Mouse (Mus musculus) gastrocnemius, adult 2 months (tissue): ENCODE measurements at regions not wholly inside any gene's neighbourhood (a gene's known extent, or its start where the extent isn't known, plus 50 kb on each side); places are given as distances from the start of the nearest gene placed in this dataset.
A peak's percentile ranks its signal among the peaks of the same experiment; 100 is the strongest.

Source experiments
- DNase-seq: peaks from one replicate; pipeline ENCODE4 v3.0.0; 2022
- H3K27ac ChIP-seq: fragments of 200-600 bp; 2 replicates; pipeline ENCODE4 v1.8.1; 2022; ENCODE audit warnings: mild to moderate bottlenecking
- H3K4me3 ChIP-seq: fragments of 200-600 bp; 2 replicates; pipeline ENCODE4 v1.8.1; 2022; ENCODE audit warnings: mild to moderate bottlenecking, moderate library complexity
- CTCF ChIP-seq: fragments of 200-600 bp; IDR thresholded peaks from 2 replicates; pipeline ENCODE4 v1.8.1; 2022; ENCODE audit warnings: antibody characterized with exemption, mild to moderate bottlenecking, moderate library complexity
- intact Hi-C: fragments of 180-260 bp; cut with DNase I; formaldehyde crosslinking; loops from one replicate; pipeline ENCODE4 v1.15.1; 2025

- peak; percentile 51 for DNase-seq
- intact Hi-C loops: loop anchor here (2.0 to 5.0 kb wide), 3 partner anchors 51 to 152 kb away; partner anchors contain the start of gene Neo1
- H3K4me3 ChIP-seq: no peak overlapping the region; the same call in 1 of the 2 replicates
- peak overlapping the region; percentile 76 for H3K27ac ChIP-seq
- no peak for TF ChIP-seq CTCF
These were observed 102.9 kb upstream of the Adpgk start for GRCm38 (mm10) chr9:59188411-59188810.

GRCm38 (mm10) chr9:59186326-59186725 is 105.0 kb upstream of the Adpgk start:
- Histone ChIP-seq H3K4me3 (no peak overlapping the region), H3K27ac (no peak overlapping the region)
- intact Hi-C loops: loop anchor here (5.0 kb wide), 2 partner anchors 49 to 81 kb away; no protein-coding TSS in a partner anchor
- TF ChIP-seq CTCF: no peak
- no peak for DNase-seq

- TF ChIP-seq CTCF: no peak
- H3K4me3 ChIP-seq: no peak overlapping the region
- intact Hi-C loops: no loop called here
- H3K27ac ChIP-seq: no peak overlapping the region
- DNase-seq: no peak
These were observed 107.3 kb upstream of the Adpgk start for GRCm38 (mm10) chr9:59184089-59184488.

GRCm38 (mm10) chr9:59182906-59183305 is 108.5 kb upstream of the Adpgk start:
- intact Hi-C loops: no loop called here

DNA sequence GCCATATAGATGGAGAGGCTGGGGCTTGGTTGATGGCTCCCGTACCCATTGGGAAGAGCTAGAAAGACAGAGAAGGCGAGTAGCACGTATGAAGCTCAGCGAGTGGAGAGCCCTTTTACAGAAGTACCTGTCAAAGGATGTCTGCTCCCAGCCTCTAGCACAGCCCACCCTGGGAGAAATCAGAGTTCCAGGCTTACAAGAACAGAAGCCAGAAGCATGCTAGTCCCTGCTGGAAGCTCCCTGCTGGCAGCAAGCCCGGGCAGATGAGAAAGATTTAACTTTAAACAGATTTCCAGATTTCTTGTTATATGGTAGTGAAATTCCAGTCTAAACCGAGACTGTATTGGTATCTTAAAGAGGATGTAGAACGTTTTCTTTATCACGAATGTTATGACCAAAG is 108.9 kb upstream of the Adpgk start:
- TF ChIP-seq CTCF: no peak
- peak; percentile 56 for DNase-seq
- intact Hi-C loops: no loop called here
- Histone ChIP-seq H3K27ac (no peak overlapping the region), H3K4me3 (no peak overlapping the region)

More at GRCm38 (mm10) chr9:59182906-59183305, 108.5 kb upstream of the Adpgk start:
- DNase-seq: no peak
- H3K4me3 ChIP-seq: no peak overlapping the region
- H3K27ac ChIP-seq: no peak overlapping the region
- TF ChIP-seq CTCF: no peak

- intact Hi-C loops: no loop called here
- no peak overlapping the region for H3K27ac ChIP-seq
- no peak overlapping the region for H3K4me3 ChIP-seq
- TF ChIP-seq CTCF: no peak
- DNase-seq: no peak
These were observed 119.8 kb upstream of the Adpgk start for GRCm38 (mm10) chr9:59171576-59171975.

- no peak overlapping the region for H3K27ac ChIP-seq
- no peak for TF ChIP-seq CTCF
- no peak for DNase-seq
- intact Hi-C loops: no loop called here
- no peak overlapping the region for H3K4me3 ChIP-seq
These were observed 127.2 kb upstream of the Neo1 start for GRCm38 (mm10) chr9:59163390-59163976.

GRCm38 (mm10) chr9:59162954-59163353 is 126.7 kb upstream of the Neo1 start:
- intact Hi-C loops: no loop called here
- no peak for TF ChIP-seq CTCF

GRCm38 (mm10) chr9:59157663-59158062 is 121.4 kb upstream of the Neo1 start:
- no peak overlapping the region for H3K27ac ChIP-seq
- no peak for TF ChIP-seq CTCF
- intact Hi-C loops: no loop called here

More at GRCm38 (mm10) chr9:59162954-59163353, 126.7 kb upstream of the Neo1 start:
- no peak overlapping the region for H3K27ac ChIP-seq
- H3K4me3 ChIP-seq: no peak overlapping the region
- DNase-seq: no peak

DNA sequence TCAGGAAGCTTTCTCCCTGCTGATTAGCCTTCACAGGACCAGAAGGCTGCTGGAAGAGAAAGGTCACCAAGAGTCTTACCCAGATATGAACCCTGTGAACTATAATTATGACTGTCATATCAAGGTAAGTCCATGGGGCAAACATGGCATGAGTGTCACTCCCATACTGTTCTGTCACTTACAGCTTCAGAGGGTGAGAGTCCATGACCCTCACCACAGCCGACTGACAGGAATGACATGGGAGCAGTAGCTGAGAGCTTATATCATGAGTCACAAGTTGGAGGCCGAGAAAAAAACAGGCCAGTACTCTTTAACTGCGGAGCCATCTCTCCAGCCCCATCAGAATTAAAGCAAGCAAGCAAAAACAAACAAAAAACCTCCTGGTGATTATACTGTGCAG is 117.7 kb upstream of the Neo1 start:
- DNase-seq: no peak
- H3K27ac ChIP-seq: no peak overlapping the region
- intact Hi-C loops: no loop called here
- no peak for TF ChIP-seq CTCF
- H3K4me3 ChIP-seq: no peak overlapping the region

More at GRCm38 (mm10) chr9:59157663-59158062, 121.4 kb upstream of the Neo1 start:
- no peak overlapping the region for H3K4me3 ChIP-seq
- DNase-seq: no peak

DNA sequence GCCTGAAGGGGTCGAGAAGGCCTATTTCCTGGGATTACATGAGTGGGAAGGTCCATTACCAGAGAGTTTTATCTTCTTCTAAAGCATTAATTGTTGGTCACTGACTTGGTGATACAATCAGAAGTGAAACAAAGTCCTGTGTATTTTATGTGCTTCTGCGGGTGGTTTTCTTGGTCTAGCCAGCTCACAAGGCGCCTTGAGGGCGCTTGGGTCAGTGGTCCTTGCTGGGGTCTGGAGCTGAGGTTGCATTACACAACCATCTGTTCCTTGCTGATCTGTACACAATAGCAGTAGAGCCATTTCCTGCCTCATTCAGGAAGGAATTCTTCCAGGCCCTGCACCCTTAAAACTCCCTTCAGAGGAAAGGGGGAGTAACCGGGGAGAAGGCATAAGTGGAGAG is 116.9 kb upstream of the Neo1 start:
- Histone ChIP-seq H3K4me3 (no peak overlapping the region), H3K27ac (no peak overlapping the region)
- intact Hi-C loops: no loop called here
- no peak for TF ChIP-seq CTCF
- DNase-seq: no peak

- H3K27ac ChIP-seq: no peak overlapping the region
- DNase-seq: no peak
- no peak for TF ChIP-seq CTCF
- intact Hi-C loops: no loop called here
- no peak overlapping the region for H3K4me3 ChIP-seq
These were observed 108.1 kb upstream of the Neo1 start for GRCm38 (mm10) chr9:59144256-59144800.

DNA sequence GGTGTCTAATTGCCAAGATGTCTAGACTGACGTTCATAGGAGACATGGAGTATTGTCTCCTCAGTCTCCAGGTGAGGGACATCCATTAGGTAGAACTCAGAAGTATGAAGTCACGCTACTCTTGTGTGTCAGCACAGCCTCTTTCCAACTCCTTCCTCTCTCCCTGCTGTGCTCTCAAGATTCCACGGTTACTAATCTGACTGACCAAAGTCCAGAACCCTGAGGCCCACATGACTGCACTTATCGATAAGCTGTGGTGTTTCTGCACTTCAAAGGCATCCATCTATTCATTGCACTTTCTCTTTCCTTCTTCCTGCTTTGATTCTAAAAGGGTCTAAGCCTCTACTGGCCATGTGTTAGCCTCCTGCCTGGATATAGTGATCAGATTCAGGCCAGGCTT is 107.4 kb upstream of the Neo1 start:
- no peak overlapping the region for H3K27ac ChIP-seq
- intact Hi-C loops: no loop called here
- no peak overlapping the region for H3K4me3 ChIP-seq
- DNase-seq: no peak
- no peak for TF ChIP-seq CTCF
